Mouse (Mus musculus) small intestine, adult 2 months (tissue): ENCODE results near the gene Syt5.
"Not testable (repeated sequence)": the region's sequence is repeated elsewhere in the genome, so short reads cannot be mapped to it uniquely, and the experiment has no call there.

Experiments
- CTCF ChIP-seq: fragments of 200-500 bp; IDR thresholded peaks from 2 replicates; pipeline ENCODE4 v1.5.1; 2012; ENCODE audit warnings: low read depth, mild to moderate bottlenecking, control low read depth, inconsistent platforms, low read length, moderate library complexity, mixed read lengths; ENCODE audit not compliant: insufficient replicate concordance, insufficient read length; ENCODE audit errors: extremely low read depth
- POLR2A ChIP-seq: fragments of 200-500 bp; IDR thresholded peaks from 2 replicates; pipeline ENCODE4 v1.6.1; 2012; ENCODE audit warnings: low read depth, mild to moderate bottlenecking, control low read depth, inconsistent platforms, low read length, moderate library complexity

DNA sequence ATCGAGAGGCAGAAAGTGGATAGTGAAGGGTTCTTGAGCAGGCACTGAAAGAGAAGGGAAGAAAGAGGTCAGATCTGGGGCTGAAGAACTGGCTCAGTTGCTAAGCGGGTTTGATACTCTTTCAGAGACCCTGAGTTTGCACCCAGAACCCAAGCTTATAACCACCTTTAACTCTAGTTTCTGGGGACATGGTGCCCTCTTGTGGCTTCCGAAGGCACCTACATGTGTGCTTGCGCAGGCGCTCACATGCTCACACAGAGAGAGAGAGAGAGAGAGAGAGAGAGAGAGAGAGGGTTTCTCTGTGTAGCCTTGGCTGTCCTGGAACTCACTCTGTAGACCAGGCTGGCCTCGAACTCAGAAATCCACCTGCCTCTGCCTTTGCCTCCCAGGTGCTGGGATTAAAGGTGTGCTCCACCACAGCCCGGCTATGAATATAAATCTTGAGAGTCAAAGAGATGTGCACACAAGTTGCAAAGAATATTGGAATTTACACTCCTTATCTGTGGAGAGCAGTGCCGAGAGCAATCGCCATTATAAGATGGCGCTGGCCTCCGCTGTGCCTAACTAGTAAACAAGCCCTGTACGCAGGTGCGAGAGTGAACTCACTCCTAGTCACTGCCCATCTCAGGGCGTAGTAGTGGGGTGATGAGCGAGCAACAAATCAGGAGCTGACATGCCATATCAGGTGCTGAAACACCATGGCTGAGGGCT lies 23.0 kb downstream of the Syt5 start, which contains the start of gene Tnni3:
- TF ChIP-seq POLR2A, result not testable (repeated sequence)
- peak; percentile 56; the same call in 1 of the 2 replicates for TF ChIP-seq CTCF
